Mouse (Mus musculus) bone marrow, adult 2 months (tissue): Measurements from ENCODE around the gene Tspyl1. TPM values are rescaled to one million over a fixed set of nuclear protein-coding genes. Genes with fewer than 3 reads are reported as not detected.

Source experiments
- H3K27ac ChIP-seq: fragments of 200-500 bp; 2 replicates; pipeline ENCODE4 v1.5.1; 2012; ENCODE audit warnings: low read depth, mild to moderate bottlenecking, control low read depth, inconsistent platforms, low read length; ENCODE audit not compliant: control insufficient read depth, poor library complexity, insufficient read depth
- H3K4me1 ChIP-seq: fragments of 200-500 bp; 2 replicates; pipeline ENCODE4 v1.6.1; 2011; ENCODE audit warnings: low read length; ENCODE audit not compliant: control insufficient read depth, insufficient read depth
- H3K4me3 ChIP-seq: fragments of 200-500 bp; replicated peaks from 2 replicates; pipeline ENCODE3; 2011; ENCODE audit warnings: mild to moderate bottlenecking, low read depth, low read length, control low read depth; ENCODE audit not compliant: control insufficient read depth
- CTCF ChIP-seq: fragments of 200-500 bp; IDR thresholded peaks from 2 replicates; pipeline ENCODE4 v1.5.1; 2011; ENCODE audit warnings: low read length, control low read depth; ENCODE audit not compliant: control insufficient read depth, insufficient read depth
- POLR2A ChIP-seq: fragments of 200-500 bp; IDR thresholded peaks from 2 replicates; pipeline ENCODE4 v1.6.1; 2011; ENCODE audit warnings: low read depth, mild to moderate bottlenecking, control low read depth, low read length, borderline replicate concordance; ENCODE audit not compliant: control insufficient read depth
- WGBS: fragments of 180-500 bp; shearing (Covaris S2); methylation state at CpG from one replicate; pipeline ENCODE4 v1.1.7; 2018; 5-methylcytosine and 5-hydroxymethylcytosine counted together
- polyA plus RNA-seq: library from polyadenylated mRNA; stranded (reverse); fragments of >200 nt; gene quantifications from 2 replicates; pipeline ENCODE4 v1.2.4, GENCODE M21; 2011; ENCODE audit warnings: low replicate concordance; ENCODE audit not compliant: missing spikeins, insufficient read depth, insufficient read length

Tspyl1 gene
- polyA plus RNA-seq, 1 experiment = 18.2 TPM

GRCm38 (mm10) chr10:34316571-34317216 lies 34.7 kb downstream of the Tspyl1 start:
- 43% methylated on average over 3 of the region's 3 CpGs for WGBS
- Histone ChIP-seq H3K4me3 (no peak overlapping the region), H3K27ac (no peak overlapping the region), H3K4me1 (no peaks in the 10 kb centered on the region)
- TF ChIP-seq POLR2A = no peak
- TF ChIP-seq CTCF = no peak

DNA sequence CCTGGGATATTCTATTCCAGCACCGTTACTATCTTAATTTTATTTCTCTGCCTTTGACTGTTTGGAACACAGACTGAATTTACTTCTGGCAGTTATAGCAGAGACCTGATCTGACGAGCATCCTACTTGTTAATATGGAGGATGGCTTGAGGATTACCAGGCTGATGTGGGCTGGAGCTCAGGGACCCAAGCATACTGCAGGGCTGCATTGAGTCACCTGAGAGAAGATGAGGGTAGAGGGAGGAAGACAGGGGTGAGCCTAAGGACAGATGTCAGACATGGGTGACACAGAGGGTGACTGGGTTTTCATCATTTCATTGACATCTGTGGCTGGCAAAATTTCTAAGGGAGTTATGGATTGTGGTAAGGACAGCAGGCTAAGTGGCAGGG lies 35.2 kb downstream of the Tspyl1 start:
- TF ChIP-seq POLR2A (no peak), CTCF (no peak)
- no peak overlapping the region for H3K4me3 ChIP-seq
- 71% methylated on average over 2 of the region's 2 CpGs for WGBS
- H3K27ac ChIP-seq = no peak overlapping the region
- H3K4me1 ChIP-seq = no peaks in the 10 kb centered on the region

DNA sequence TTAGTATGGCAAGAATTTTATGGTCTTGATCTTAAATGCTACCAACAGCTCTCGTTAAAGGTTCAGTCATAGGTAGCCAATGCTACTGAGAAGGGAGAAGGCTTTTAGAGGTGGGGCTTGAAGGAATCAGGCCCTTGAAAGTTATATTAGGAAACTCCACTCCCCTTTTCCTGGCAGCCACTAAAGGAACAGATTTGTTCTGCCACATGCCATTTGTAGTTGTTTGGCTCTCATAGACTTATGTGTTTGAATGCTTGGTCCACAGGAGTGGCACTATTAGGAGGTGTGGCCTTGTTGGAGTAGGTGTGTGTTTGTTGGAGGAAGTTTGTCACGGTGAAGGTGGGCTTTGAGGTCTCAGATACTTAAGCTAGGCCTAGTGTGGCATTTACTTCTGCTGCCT lies 38.8 kb downstream of the Tspyl1 start:
- H3K27ac ChIP-seq = no peak overlapping the region
- WGBS = 70% methylated on average over 2 of the region's 2 CpGs
- TF ChIP-seq CTCF (no peak), POLR2A (no peak)
- H3K4me1 ChIP-seq = no peaks in the 10 kb centered on the region
- H3K4me3 ChIP-seq = no peak overlapping the region

GRCm38 (mm10) chr10:34326701-34327100 lies 44.7 kb downstream of the Tspyl1 start:
- Histone ChIP-seq H3K4me3 (no peak overlapping the region), H3K27ac (no peak overlapping the region), H3K4me1 (no peaks in the 10 kb centered on the region)
- TF ChIP-seq POLR2A (no peak), CTCF (peak; percentile 35; the same call in 1 of the 2 replicates)
- 27% methylated on average over 4 of the region's 4 CpGs for WGBS

- no peak overlapping the region for H3K4me3 ChIP-seq
- 71% methylated on average over 5 of the region's 5 CpGs for WGBS
- no peak overlapping the region for H3K27ac ChIP-seq
- no peaks in the 10 kb centered on the region for H3K4me1 ChIP-seq
- TF ChIP-seq POLR2A (no peak), CTCF (no peak)
Measured at GRCm38 (mm10) chr10:34327144-34327543, 45.2 kb downstream of the Tspyl1 start.

- H3K4me1 ChIP-seq = no peaks in the 10 kb centered on the region
- TF ChIP-seq CTCF (peak; percentile 33; the same call in 1 of the 2 replicates), POLR2A (no peak)
- H3K4me3 ChIP-seq = no peak overlapping the region
- 15% methylated on average over 2 of the region's 2 CpGs for WGBS
- H3K27ac ChIP-seq = no peak overlapping the region
Measured at GRCm38 (mm10) chr10:34328310-34328709, 46.3 kb downstream of the Tspyl1 start.

Other genes with a start within 250 kb of the Tspyl1 start
- gene Trappc3l, start 244.6 kb upstream of the Tspyl1 start, polyA plus RNA-seq = not detected in 2 replicates
- gene Calhm4, start 237.9 kb upstream of the Tspyl1 start, polyA plus RNA-seq = not detected in 2 replicates
- not detected in 2 replicates for gene Calhm5, start 185.7 kb upstream of the Tspyl1 start, polyA plus RNA-seq
- 5.1 TPM in 1 of 2 replicates, not detected in the other for gene Calhm6, start 154.2 kb upstream of the Tspyl1 start, polyA plus RNA-seq
- gene Dse, start 74.5 kb upstream of the Tspyl1 start, polyA plus RNA-seq = 3.0 and 4.8 TPM in 2 replicates
- gene Tspyl4, start 15.3 kb downstream of the Tspyl1 start, polyA plus RNA-seq = 1.5 and 7.7 TPM in 2 replicates
- not detected in 2 replicates for gene Col10a1, start 107.8 kb downstream of the Tspyl1 start, polyA plus RNA-seq
- gene Nt5dc1, start 136.4 kb downstream of the Tspyl1 start, polyA plus RNA-seq = 4.8 and 7.3 TPM in 2 replicates
- 0.32 TPM in 1 of 2 replicates, not detected in the other for gene Frk, start 201.2 kb downstream of the Tspyl1 start, polyA plus RNA-seq